Mouse (Mus musculus) G1E (cell line): ENCODE results near the gene Baz2b.

Source experiments
- CTCF ChIP-seq: IDR thresholded peaks from 2 replicates; pipeline ENCODE4 v1.5.1; 2012; ENCODE audit warnings: low read depth, low read length, inconsistent platforms, mixed read lengths
- GATA1 ChIP-seq: IDR thresholded peaks from 2 replicates; pipeline ENCODE4 v1.6.1; 2012; ENCODE audit warnings: borderline replicate concordance, low read length, inconsistent platforms, mixed read lengths
- GATA2 ChIP-seq: IDR thresholded peaks from 2 replicates; pipeline ENCODE4 v1.6.1; 2012; ENCODE audit warnings: low read depth, low read length, inconsistent platforms, borderline replicate concordance
- POLR2AphosphoS5 ChIP-seq: IDR thresholded peaks from 2 replicates; pipeline ENCODE4 v1.6.1; 2012; ENCODE audit warnings: low read depth, low read length, inconsistent platforms; ENCODE audit not compliant: insufficient replicate concordance
- TAL1 ChIP-seq: conservative IDR thresholded peaks from 2 replicates; pipeline ENCODE4 v1.6.1; 2012; ENCODE audit warnings: low read depth, low read length, inconsistent platforms, mixed read lengths

GRCm38 (mm10) chr2:60044540-60044939 lies 165.1 kb downstream of the Baz2b start:
- TF ChIP-seq CTCF = no peak
- no peak for TF ChIP-seq GATA1
- TF ChIP-seq TAL1 = no peak
- TF ChIP-seq POLR2AphosphoS5 = no peak
- TF ChIP-seq GATA2 = no peak
